Mouse (Mus musculus): ENCODE data around the gene Pprc1. TPM values are rescaled to one million over a fixed set of nuclear protein-coding genes. Genes with fewer than 3 reads are reported as not detected.

Gene Pprc1
- polyA plus RNA-seq, 1 experiment from 2014 or later: 51.0 TPM

DNA sequence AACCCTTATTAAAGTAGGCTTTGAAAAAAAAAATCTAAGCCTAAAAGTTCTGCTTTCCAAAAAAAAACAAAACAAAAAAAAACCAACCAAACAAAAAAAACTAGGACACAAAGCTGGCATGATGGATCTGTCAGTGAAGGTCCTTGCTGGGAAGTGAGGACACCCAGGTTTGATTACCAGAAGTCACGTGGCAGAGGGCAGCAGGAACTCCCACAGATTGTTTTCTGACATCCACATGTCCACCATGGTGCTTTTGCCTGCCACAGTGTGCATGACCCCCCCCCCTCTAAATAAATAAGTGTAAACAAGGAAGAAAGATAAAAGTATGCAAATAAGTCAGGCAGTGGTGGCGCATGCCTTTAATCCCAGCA is 59.5 kb downstream of the Pprc1 start:
- Histone ChIP-seq H3K4me1 (replicated peaks; ENCODE audit: control insufficient read depth, insufficient read depth, low read length) (no peaks in the 10 kb centered on the region), H3K27ac (ENCODE audit: low read depth) (no peak overlapping the region), H3K27me3 (replicated peaks; ENCODE audit: control insufficient read depth, insufficient read depth, low read length) (no peaks in the 10 kb centered on the region), H3K4me3 (ENCODE audit: low read depth, low read length) (no peak overlapping the region), H3K4me2 (ENCODE audit: low read length) (no peak overlapping the region), H3K9ac (ENCODE audit: low read length) (no peak overlapping the region), H3K9me3 (ENCODE audit: control insufficient read depth, low read length) (no peaks in the 10 kb centered on the region), H3K36me3 (ENCODE audit: control insufficient read depth, insufficient read depth, low read length) (no peaks in the 10 kb centered on the region)
- ATAC-seq (replicated peaks; ENCODE audit: low FRiP score, low TSS enrichment, low read depth) (no peak), DNase-seq (ENCODE audit: low spot score) (no peak)
- WGBS: 64% methylated on average over 2 of the region's 2 CpGs

- no peaks in the 10 kb centered on the region for H3K36me3 ChIP-seq (ENCODE audit: control insufficient read depth, insufficient read depth, low read length)
- no peak overlapping the region for H3K4me2 ChIP-seq (ENCODE audit: low read length)
- no peaks in the 10 kb centered on the region for H3K27me3 ChIP-seq (replicated peaks; ENCODE audit: control insufficient read depth, insufficient read depth, low read length)
- H3K9ac ChIP-seq (ENCODE audit: low read length): no peak overlapping the region
- ATAC-seq (replicated peaks; ENCODE audit: low FRiP score, low TSS enrichment, low read depth) (no peak), DNase-seq (ENCODE audit: low spot score) (no peak)
- no peaks in the 10 kb centered on the region for H3K4me1 ChIP-seq (replicated peaks; ENCODE audit: control insufficient read depth, insufficient read depth, low read length)
- 91% methylated on average over 2 of the region's 2 CpGs for WGBS
- H3K27ac ChIP-seq (ENCODE audit: low read depth): no peak overlapping the region
- H3K9me3 ChIP-seq (ENCODE audit: control insufficient read depth, low read length): no peaks in the 10 kb centered on the region
- no peak overlapping the region for H3K4me3 ChIP-seq (ENCODE audit: low read depth, low read length)
Observed at GRCm38 (mm10) chr19:46110214-46110613, 65.5 kb downstream of the Pprc1 start.

GRCm38 (mm10) chr19:46110781-46111180 is 66.1 kb downstream of the Pprc1 start:
- DNase-seq (ENCODE audit: low spot score) (no peak), ATAC-seq (replicated peaks; ENCODE audit: low FRiP score, low TSS enrichment, low read depth) (no peak)
- H3K27ac ChIP-seq (ENCODE audit: low read depth): no peak overlapping the region
- WGBS: 83% methylated on average over 5 of the region's 5 CpGs
- H3K9ac ChIP-seq (ENCODE audit: low read length): no peak overlapping the region
- no peaks in the 10 kb centered on the region for H3K36me3 ChIP-seq (ENCODE audit: control insufficient read depth, insufficient read depth, low read length)
- no peak overlapping the region for H3K4me2 ChIP-seq (ENCODE audit: low read length)
- no peaks in the 10 kb centered on the region for H3K9me3 ChIP-seq (ENCODE audit: control insufficient read depth, low read length)
- no peaks in the 10 kb centered on the region for H3K4me1 ChIP-seq (replicated peaks; ENCODE audit: control insufficient read depth, insufficient read depth, low read length)
- H3K27me3 ChIP-seq (replicated peaks; ENCODE audit: control insufficient read depth, insufficient read depth, low read length): no peaks in the 10 kb centered on the region
- no peak overlapping the region for H3K4me3 ChIP-seq (ENCODE audit: low read depth, low read length)

DNA sequence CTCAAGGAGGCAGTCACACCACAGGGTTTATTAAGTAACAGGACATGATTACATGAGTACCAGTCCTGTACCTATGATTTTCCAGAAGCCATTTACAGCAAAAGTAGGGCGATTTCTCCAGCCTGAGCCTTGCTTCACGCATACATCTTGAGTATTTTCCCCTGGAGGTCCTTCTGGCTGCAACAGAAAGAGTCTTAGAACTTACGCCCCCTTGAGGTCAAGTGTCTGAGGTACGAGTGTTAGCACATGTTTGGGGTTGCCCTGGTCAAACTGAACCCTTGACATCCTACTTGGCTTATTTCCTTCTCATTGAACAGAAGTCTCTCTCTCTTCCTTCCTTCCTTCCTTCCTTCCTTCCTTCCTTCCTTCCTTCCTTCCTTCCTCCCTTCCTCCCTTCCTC is 69.9 kb downstream of the Pprc1 start:
- DNase-seq (ENCODE audit: low spot score) (no peak), ATAC-seq (replicated peaks; ENCODE audit: low FRiP score, low TSS enrichment, low read depth) (no peak)
- Histone ChIP-seq H3K27ac (ENCODE audit: low read depth) (no peak overlapping the region), H3K36me3 (ENCODE audit: control insufficient read depth, insufficient read depth, low read length) (no peaks in the 10 kb centered on the region), H3K4me3 (ENCODE audit: low read depth, low read length) (no peak overlapping the region), H3K4me1 (replicated peaks; ENCODE audit: control insufficient read depth, insufficient read depth, low read length) (no peaks in the 10 kb centered on the region), H3K9ac (ENCODE audit: low read length) (no peak overlapping the region), H3K4me2 (ENCODE audit: low read length) (no peak overlapping the region), H3K9me3 (ENCODE audit: control insufficient read depth, low read length) (no peaks in the 10 kb centered on the region), H3K27me3 (replicated peaks; ENCODE audit: control insufficient read depth, insufficient read depth, low read length) (no peaks in the 10 kb centered on the region)
- WGBS: 50% methylated on average over 4 of the region's 4 CpGs

- Histone ChIP-seq H3K9ac (ENCODE audit: low read length) (no peak overlapping the region), H3K4me1 (replicated peaks; ENCODE audit: control insufficient read depth, insufficient read depth, low read length) (no peaks in the 10 kb centered on the region), H3K4me3 (ENCODE audit: low read depth, low read length) (no peak overlapping the region), H3K27me3 (replicated peaks; ENCODE audit: control insufficient read depth, insufficient read depth, low read length) (0 out of 2 replicates have a peak, but pooled peaks cover 2% of the 10 kb centered on the region), H3K4me2 (ENCODE audit: low read length) (no peak overlapping the region), H3K9me3 (ENCODE audit: control insufficient read depth, low read length) (no peaks in the 10 kb centered on the region), H3K27ac (ENCODE audit: low read depth) (no peak overlapping the region), H3K36me3 (ENCODE audit: control insufficient read depth, insufficient read depth, low read length) (no peaks in the 10 kb centered on the region)
- ATAC-seq (replicated peaks; ENCODE audit: low FRiP score, low TSS enrichment, low read depth) (no peak), DNase-seq (ENCODE audit: low spot score) (no peak)
- WGBS: 91% methylated on average over 3 of the region's 3 CpGs
Observed at GRCm38 (mm10) chr19:46119458-46119857, 74.8 kb downstream of the Pprc1 start.

GRCm38 (mm10) chr19:46120872-46121271 is 76.2 kb downstream of the Pprc1 start:
- Histone ChIP-seq H3K4me1 (replicated peaks; ENCODE audit: control insufficient read depth, insufficient read depth, low read length) (no peaks in the 10 kb centered on the region), H3K9me3 (ENCODE audit: control insufficient read depth, low read length) (no peaks in the 10 kb centered on the region), H3K9ac (ENCODE audit: low read length) (no peak overlapping the region), H3K36me3 (ENCODE audit: control insufficient read depth, insufficient read depth, low read length) (no peaks in the 10 kb centered on the region), H3K4me3 (ENCODE audit: low read depth, low read length) (no peak overlapping the region), H3K27me3 (replicated peaks; ENCODE audit: control insufficient read depth, insufficient read depth, low read length) (0 out of 2 replicates have a peak, but pooled peaks cover 2% of the 10 kb centered on the region), H3K4me2 (ENCODE audit: low read length) (no peak overlapping the region), H3K27ac (ENCODE audit: low read depth) (no peak overlapping the region)
- WGBS: 69% methylated on average over 6 of the region's 6 CpGs
- DNase-seq (ENCODE audit: low spot score): no peak
- ATAC-seq (replicated peaks; ENCODE audit: low FRiP score, low TSS enrichment, low read depth): no peak

Other genes starting within 250 kb of the Pprc1 start
- gene Kcnip2, start 228.8 kb upstream of the Pprc1 start, polyA plus RNA-seq (2014; fragmentation: Nextera tagmentation; extraction: Ambion mirVana): 1.3 and 1.6 TPM in 2 replicates
- gene Armh3, start 46.4 kb upstream of the Pprc1 start, polyA plus RNA-seq (2014; fragmentation: Nextera tagmentation; extraction: Ambion mirVana): 15.0 and 16.6 TPM in 2 replicates
- 4.7 and 5.2 TPM in 2 replicates for gene Hps6, start 41.4 kb upstream of the Pprc1 start, polyA plus RNA-seq (2014; fragmentation: Nextera tagmentation; extraction: Ambion mirVana)
- gene Ldb1, start 328 bp downstream of the Pprc1 start, polyA plus RNA-seq (2014; fragmentation: Nextera tagmentation; extraction: Ambion mirVana): 65.6 and 74.6 TPM in 2 replicates
- gene Nolc1, start 31.0 kb downstream of the Pprc1 start, polyA plus RNA-seq (2014; fragmentation: Nextera tagmentation; extraction: Ambion mirVana): 109 and 110 TPM in 2 replicates
- not detected in 2 replicates for gene Elovl3, start 87.0 kb downstream of the Pprc1 start, polyA plus RNA-seq (2014; fragmentation: Nextera tagmentation; extraction: Ambion mirVana)
- not detected in 2 replicates for gene Pitx3, start 103.4 kb downstream of the Pprc1 start, polyA plus RNA-seq (2014; fragmentation: Nextera tagmentation; extraction: Ambion mirVana)
- gene Gbf1, start 107.6 kb downstream of the Pprc1 start, polyA plus RNA-seq (2014; fragmentation: Nextera tagmentation; extraction: Ambion mirVana): 41.6 and 42.7 TPM in 2 replicates